In the genomic region with DNA sequence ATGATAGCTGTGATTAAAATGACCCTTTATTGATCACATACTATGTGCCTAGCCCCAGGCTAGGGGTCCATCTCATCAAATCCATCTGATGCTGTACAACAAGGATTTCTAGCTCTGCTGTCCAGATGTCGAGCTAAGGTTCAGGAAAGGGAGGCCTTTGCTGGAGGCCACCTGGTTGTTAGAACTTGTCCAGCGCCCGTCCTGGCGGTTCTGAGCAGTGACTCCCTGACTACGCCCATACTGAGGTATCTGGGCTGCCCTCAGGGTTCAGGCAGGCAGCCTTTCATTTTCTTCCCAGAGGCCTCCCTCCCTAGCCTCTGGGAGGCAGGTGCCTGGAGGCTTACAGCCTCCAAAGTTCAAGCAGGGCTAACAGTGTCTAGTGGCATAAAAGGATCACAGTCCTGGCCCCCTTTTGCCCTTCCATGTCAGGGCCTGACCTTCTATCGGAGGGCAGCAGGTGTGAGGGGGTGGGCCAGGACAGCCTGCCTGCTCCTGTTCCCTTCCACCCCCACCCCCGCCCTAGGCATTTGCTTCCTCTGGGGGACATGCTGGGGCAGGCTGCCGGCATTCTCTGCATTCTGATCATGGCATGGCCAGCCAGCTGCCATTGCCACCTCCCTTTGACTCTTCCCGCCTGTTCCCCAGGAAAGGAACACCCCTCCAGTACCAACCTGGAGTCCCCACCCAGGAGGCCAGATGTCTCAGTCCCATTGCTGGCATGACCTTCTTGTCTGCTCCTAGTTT, we compare ENCODE assay signal across 8 mouse cellular contexts. TPM values are rescaled to one million over a fixed set of nuclear protein-coding genes. Genes with fewer than 3 reads are reported as not detected.
A peak's percentile ranks its signal among the peaks of the same experiment; 100 is the strongest.
DNase-seq lines count a peak whose midpoint lies in the region; ATAC-seq and TF ChIP-seq lines count a peak whose summit lies in the region.

No protein-coding gene starts in this region.

- no peaks in the 10 kb centered on the region for H3K27me3 ChIP-seq in thymus, adult 2 months (ENCODE audit: control insufficient read depth, insufficient read depth, low read length)
- no peaks in the 10 kb centered on the region for H3K27me3 ChIP-seq in limb, embryonic 15.5 days

- DNase-seq in cerebellum, adult 11-12 months: peak; percentile 47
- DNase-seq in cerebellum, postnatal 14 days: no peak
- DNase-seq in thymus, adult 2 months: no peak
- no peak for DNase-seq in thymus, postnatal 25 days
- peak; percentile 75 for DNase-seq in urinary bladder, postnatal 14 days (ENCODE audit: low spot score)
- DNase-seq in adrenal gland, postnatal 14 days: no peak

- TF ChIP-seq POLR2A in thymus, adult 2 months (IDR thresholded peaks at IDR 0.05; ENCODE audit: control insufficient read depth, extremely low read depth, insufficient read depth, low read length, poor library complexity): no peak

- no peak overlapping the region for H3K9ac ChIP-seq in limb, embryonic 15.5 days

- H3K4me1 ChIP-seq in thymus, adult 2 months (replicated peaks; ENCODE audit: control insufficient read depth, insufficient read depth, low read length): peaks cover 57% of the 10 kb centered on the region
- peaks cover 72% of the 10 kb centered on the region for H3K4me1 ChIP-seq in limb, embryonic 15.5 days

- TF ChIP-seq CTCF in thymus, adult 2 months (IDR thresholded peaks at IDR 0.05; ENCODE audit: borderline replicate concordance, control insufficient read depth, extremely low read depth, insufficient read depth, low read length, poor library complexity): no peak

- H3K9me3 ChIP-seq in limb, embryonic 15.5 days: no peaks in the 10 kb centered on the region

- H3K36me3 ChIP-seq in thymus, adult 2 months (ENCODE audit: control insufficient read depth, insufficient read depth, low read length): no peaks in the 10 kb centered on the region
- H3K36me3 ChIP-seq in limb, embryonic 15.5 days: peaks cover 44% of the 10 kb centered on the region

- WGBS in thymus, adult 2 months: 78% methylated on average over 9 of the region's 9 CpGs
- 36% methylated on average over 9 of the region's 9 CpGs for WGBS in limb, embryonic 15.5 days

- no peak overlapping the region for H3K4me3 ChIP-seq in thymus, adult 2 months (ENCODE audit: control insufficient read depth, insufficient read depth, low read length)
- 0 out of 2 replicates have a peak overlapping the region, but pooled peaks have one; percentile 0 for H3K4me3 ChIP-seq in limb, embryonic 15.5 days

- peak overlapping the region; percentile 6; the same call in 1 of the 2 replicates for H3K27ac ChIP-seq in thymus, adult 2 months (ENCODE audit: control insufficient read depth, insufficient read depth, low read length)
- H3K27ac ChIP-seq in limb, embryonic 15.5 days: peak overlapping the region; percentile 100

- no peak for ATAC-seq in limb, embryonic 15.5 days (ENCODE audit: insufficient number of reproducible peaks, low FRiP score, low TSS enrichment, low read depth)
- ATAC-seq in frontal cortex, adult (ENCODE audit: low TSS enrichment): no peak

- no peak overlapping the region for H3K4me2 ChIP-seq in limb, embryonic 15.5 days

RNA-seq across cellular contexts. Expression of a gene that starts 8.2 kb away (rescaled TPM):
- polyA plus RNA-seq in thymus, adult 2 months (2012; rRNA removed): 270 and 297 TPM in 2 replicates
- 40.3 and 42.5 TPM in 2 replicates for polyA plus RNA-seq in limb, embryonic 15.5 days (2015; fragmentation: Nextera tagmentation; extraction: Ambion mirVana)
- 115 and 127 TPM in 2 replicates for total RNA-seq in adrenal gland, postnatal 14 days (2021)

RNA-seq across cellular contexts. Expression of a gene that starts 22.1 kb away (rescaled TPM):
- 138 and 140 TPM in 2 replicates for polyA plus RNA-seq in thymus, adult 2 months (2012; rRNA removed)
- polyA plus RNA-seq in limb, embryonic 15.5 days (2015; fragmentation: Nextera tagmentation; extraction: Ambion mirVana): 176 and 198 TPM in 2 replicates
- 31.5 and 33.7 TPM in 2 replicates for total RNA-seq in adrenal gland, postnatal 14 days (2021)

RNA-seq across cellular contexts. Expression of a gene that starts 25.2 kb away (rescaled TPM):
- polyA plus RNA-seq in thymus, adult 2 months (2012; rRNA removed): 59.4 and 60.4 TPM in 2 replicates
- 20.8 and 24.4 TPM in 2 replicates for polyA plus RNA-seq in limb, embryonic 15.5 days (2015; fragmentation: Nextera tagmentation; extraction: Ambion mirVana)
- total RNA-seq in adrenal gland, postnatal 14 days (2021): 29.7 and 34.4 TPM in 2 replicates

RNA-seq across cellular contexts. Expression of a gene that starts 25.5 kb away (rescaled TPM):
- 0.08 TPM in 1 of 2 replicates, not detected in the other for polyA plus RNA-seq in thymus, adult 2 months (2012; rRNA removed)
- polyA plus RNA-seq in limb, embryonic 15.5 days (2015; fragmentation: Nextera tagmentation; extraction: Ambion mirVana): 0.32 and 0.40 TPM in 2 replicates
- not detected in 2 replicates for total RNA-seq in adrenal gland, postnatal 14 days (2021)

RNA-seq across cellular contexts. Expression of a gene that starts 30.2 kb away (rescaled TPM):
- 0.08 and 0.13 TPM in 2 replicates for polyA plus RNA-seq in thymus, adult 2 months (2012; rRNA removed)
- polyA plus RNA-seq in limb, embryonic 15.5 days (2015; fragmentation: Nextera tagmentation; extraction: Ambion mirVana): 0.50 and 0.61 TPM in 2 replicates
- 1.4 and 3.2 TPM in 2 replicates for total RNA-seq in adrenal gland, postnatal 14 days (2021)

Comparison
In these comparisons a context has a peak if more than half of its experiments do, and no peak if none do; other contexts are left out.
1. DNase-seq: peak in cerebellum, adult 11-12 months (single experiment) and urinary bladder, postnatal 14 days (single experiment); none in cerebellum, postnatal 14 days (0 of 2), thymus, adult 2 months (single experiment), thymus, postnatal 25 days (single experiment) and adrenal gland, postnatal 14 days (single experiment).